Comparison of ENCODE assay signal across 1 mouse cellular context in the genomic region with DNA sequence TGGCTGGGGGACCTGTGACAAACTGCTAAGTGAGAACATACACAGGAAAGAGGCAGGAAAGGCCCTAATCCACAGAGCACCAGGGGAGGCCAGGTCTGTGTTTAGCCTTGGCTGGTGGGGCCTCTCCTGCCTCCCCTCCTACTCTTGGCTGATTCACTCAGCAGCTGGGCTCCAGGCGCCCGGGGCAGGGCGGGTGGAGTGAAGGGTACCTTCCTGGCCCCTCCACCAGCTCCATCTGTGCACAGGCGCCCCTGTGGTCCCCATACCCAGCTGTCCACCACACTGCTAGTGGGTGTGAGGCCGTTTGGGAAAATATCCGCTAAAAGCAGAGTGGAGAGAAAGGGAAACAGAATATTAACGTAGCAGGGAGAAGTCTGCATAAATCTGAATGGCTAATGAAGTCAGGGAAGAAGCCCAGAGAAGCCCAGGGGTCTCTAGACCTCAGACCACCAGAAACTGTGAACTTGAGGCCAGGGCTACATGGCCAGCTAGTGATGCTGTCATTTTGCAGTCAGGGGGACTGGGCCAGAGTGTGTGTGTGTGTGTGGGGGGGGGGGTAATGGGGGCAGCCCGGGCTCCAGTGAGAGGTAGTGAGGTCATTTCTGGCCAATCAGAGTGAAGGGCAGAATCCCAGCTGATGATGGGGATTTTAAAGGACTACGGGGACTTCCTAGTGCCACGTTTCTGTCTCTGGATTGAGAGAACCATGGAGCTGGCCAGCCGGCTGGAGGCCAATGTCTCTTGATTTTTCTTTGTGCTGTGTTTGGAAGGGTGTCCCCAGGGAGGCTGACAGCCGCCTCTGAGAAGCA.
TF ChIP-seq lines count a peak whose summit lies in the region.

No protein-coding gene starts in this region.

TF ChIP-seq in CH12.LX, 34 proteins besides CTCF, POLR2A, EP300 and RAD21 (continued from another document):
- TF ChIP-seq JUN (IDR thresholded peaks at IDR 0.05; ENCODE audit: insufficient read depth, low read depth, low read length) (peak; percentile 89), TCF12 (IDR thresholded peaks at IDR 0.05; ENCODE audit: low read depth, low read length) (peak; percentile 64; the same call in 1 of the 2 replicates), MAX (IDR thresholded peaks at IDR 0.05; ENCODE audit: low read length) (no peak; the same call in 1 of the 2 replicates), MYC (IDR thresholded peaks at IDR 0.05; ENCODE audit: low read depth, low read length) (peak; percentile 49; the same call in 1 of the 2 replicates), MAZ (IDR thresholded peaks at IDR 0.05; ENCODE audit: low read depth, low read length) (peak; percentile 91), ZNF384 (IDR thresholded peaks at IDR 0.05; ENCODE audit: low read depth, low read length) (no peak)
